Mouse (Mus musculus) Patski (cell line): ENCODE results near the gene Wfikkn1. TPM values are rescaled to one million over a fixed set of nuclear protein-coding genes. Genes with fewer than 3 reads are reported as not detected.

Experiments
- ATAC-seq: fragments of 100-300 bp; one replicate; pipeline ENCODE4 v1.8.0; 2021
- CTCF ChIA-PET: fragments of 350-600 bp; sonication (Branson Sonifier 250); formaldehyde crosslinking; loops from one replicate; lab custom pipeline; 2022; ENCODE audit warnings: inconsistent platforms; lab: Charles Lee
- POLR2A ChIA-PET: fragments of 350-600 bp; sonication (Branson Sonifier 250); formaldehyde crosslinking; loops from one replicate; lab custom pipeline; 2022; ENCODE audit warnings: antibody characterized with exemption, inconsistent platforms; lab: Charles Lee
- DNase-seq: peaks from one replicate; pipeline ENCODE4 v3.0.0-alpha.2; 2011; ENCODE audit warnings: low read depth, low spot score
- H3K27me3 ChIP-seq: fragments of 371-371 bp; one replicate; pipeline ENCODE4 v1.5.1; 2021
- CTCF ChIP-seq: fragments of 100-300 bp; IDR thresholded peaks from one replicate; pipeline ENCODE4 v1.5.1; 2021
- in situ Hi-C: fragments of 300-500 bp; cut with MboI; formaldehyde crosslinking; loops from 3 replicates; pipeline ENCODE4 v1.11.1; 2018; ENCODE audit warnings: low pct_unique_long_range_greater_than_20kb, mixed read lengths
- polyA plus RNA-seq: library from polyadenylated mRNA; unstranded; gene quantifications from one replicate; pipeline ENCODE4 v1.2.3, GENCODE M21; 2021

Gene Wfikkn1
- polyA plus RNA-seq, 1 experiment from 2014 or later, result 0.35 TPM

- in situ Hi-C loops, result no loop called here
- CTCF ChIA-PET, result interaction anchor here (1.3 kb wide), 1 partner anchor 22 kb away, joined by 3 read pairs; no protein-coding TSS in a partner anchor
- POLR2A ChIA-PET, result no interaction called here
- DNase-seq (no peak), ATAC-seq (no peak)
- no peaks in the 10 kb centered on the region for H3K27me3 ChIP-seq
- no peak for TF ChIP-seq CTCF
These were observed 10.7 kb downstream of the Wfikkn1 start for GRCm38 (mm10) chr17:25869954-25870353.

GRCm38 (mm10) chr17:25869498-25869897, 11.2 kb downstream of the Wfikkn1 start:
- in situ Hi-C loops, result no loop called here
- TF ChIP-seq CTCF, result no peak
- DNase-seq (no peak), ATAC-seq (no peak)
- CTCF ChIA-PET, result interaction anchor here (1.3 to 1.4 kb wide), 2 partner anchors 10 to 22 kb away, joined by 3 to 4 read pairs; no protein-coding TSS in a partner anchor
- POLR2A ChIA-PET, result interaction anchor here (0.8 kb wide), 1 partner anchor 37 kb away, joined by 3 read pairs; no protein-coding TSS in a partner anchor
- H3K27me3 ChIP-seq, result no peaks in the 10 kb centered on the region

- in situ Hi-C loops, result no loop called here
- DNase-seq, result no peak
- H3K27me3 ChIP-seq, result no peaks in the 10 kb centered on the region
- TF ChIP-seq CTCF, result no peak
- peak; percentile 49 for ATAC-seq
- ChIA-PET POLR2A (interaction anchor here (0.8 to 1.6 kb wide), 3 partner anchors 9 to 37 kb away, joined by 3 to 8 read pairs (median 3); no protein-coding TSS in a partner anchor), CTCF (interaction anchor here (0.6 to 1.4 kb wide), 3 partner anchors 11 to 35 kb away, joined by 3 to 4 read pairs (median 3); partner anchors contain the start of gene Stub1)
These were observed 12.0 kb downstream of the Wfikkn1 start, which contains the start of gene Mcrip2 for GRCm38 (mm10) chr17:25868601-25869191. Gene Mcrip2 (minus strand): TSS chr17:25868764.

- no peaks in the 10 kb centered on the region for H3K27me3 ChIP-seq
- no peak for DNase-seq
- ChIA-PET CTCF (interaction anchor here (0.6 to 1.4 kb wide), 3 partner anchors 11 to 142 kb away, joined by 3 to 4 read pairs (median 3); partner anchors contain the start of gene Stub1), POLR2A (interaction anchor here (1.3 to 1.6 kb wide), 2 partner anchors 9 to 11 kb away, joined by 3 to 8 read pairs; no protein-coding TSS in a partner anchor)
- no peak for TF ChIP-seq CTCF
- peak; percentile 45 for ATAC-seq
- in situ Hi-C loops, result no loop called here
These were observed 12.6 kb downstream of the Wfikkn1 start for GRCm38 (mm10) chr17:25867836-25868600.

- CTCF ChIA-PET, result interaction anchor here (1.3 kb wide), 1 partner anchor 142 kb away, joined by 3 read pairs; no protein-coding TSS in a partner anchor
- DNase-seq, result no peak
These were observed 13.2 kb downstream of the Wfikkn1 start for GRCm38 (mm10) chr17:25867509-25867835.

GRCm38 (mm10) chr17:25866172-25866571, 14.5 kb downstream of the Wfikkn1 start:
- in situ Hi-C loops, result no loop called here
- no peaks in the 10 kb centered on the region for H3K27me3 ChIP-seq
- DNase-seq (no peak), ATAC-seq (no peak)
- ChIA-PET POLR2A (no interaction called here), CTCF (no interaction called here)
- TF ChIP-seq CTCF, result no peak

More at GRCm38 (mm10) chr17:25867509-25867835, 13.2 kb downstream of the Wfikkn1 start:
- POLR2A ChIA-PET, result interaction anchor here (1.6 kb wide), 1 partner anchor 10 kb away, joined by 8 read pairs; no protein-coding TSS in a partner anchor
- in situ Hi-C loops, result no loop called here
- no peak for ATAC-seq
- no peaks in the 10 kb centered on the region for H3K27me3 ChIP-seq
- TF ChIP-seq CTCF, result no peak

- DNase-seq (no peak), ATAC-seq (no peak)
- in situ Hi-C loops, result no loop called here
- ChIA-PET CTCF (no interaction called here), POLR2A (no interaction called here)
- H3K27me3 ChIP-seq, result no peaks in the 10 kb centered on the region
- TF ChIP-seq CTCF, result no peak
These were observed 15.4 kb downstream of the Wfikkn1 start for GRCm38 (mm10) chr17:25865288-25865687.

GRCm38 (mm10) chr17:25864311-25864710, 16.3 kb downstream of the Wfikkn1 start:
- TF ChIP-seq CTCF, result no peak
- H3K27me3 ChIP-seq, result no peaks in the 10 kb centered on the region
- ChIA-PET CTCF (no interaction called here), POLR2A (interaction anchor here (0.5 kb wide), 1 partner anchor 10 kb away, joined by 3 read pairs; no protein-coding TSS in a partner anchor)
- ATAC-seq (no peak), DNase-seq (no peak)
- in situ Hi-C loops, result no loop called here

GRCm38 (mm10) chr17:25863681-25864080, 17.0 kb downstream of the Wfikkn1 start:
- ChIA-PET POLR2A (no interaction called here), CTCF (no interaction called here)
- DNase-seq, result no peak
- H3K27me3 ChIP-seq, result no peaks in the 10 kb centered on the region
- in situ Hi-C loops, result no loop called here
- no peak for ATAC-seq
- TF ChIP-seq CTCF, result no peak
